Mouse (Mus musculus): Measurements from ENCODE around the gene Myog. TPM values are rescaled to one million over a fixed set of nuclear protein-coding genes. Genes with fewer than 3 reads are reported as not detected.
A peak's percentile ranks its signal among the peaks of the same experiment; 100 is the strongest.

The Myog gene
- total and polyA plus RNA-seq, 2 experiments from 2014 or later, result 0.19 to 0.29 TPM

DNA sequence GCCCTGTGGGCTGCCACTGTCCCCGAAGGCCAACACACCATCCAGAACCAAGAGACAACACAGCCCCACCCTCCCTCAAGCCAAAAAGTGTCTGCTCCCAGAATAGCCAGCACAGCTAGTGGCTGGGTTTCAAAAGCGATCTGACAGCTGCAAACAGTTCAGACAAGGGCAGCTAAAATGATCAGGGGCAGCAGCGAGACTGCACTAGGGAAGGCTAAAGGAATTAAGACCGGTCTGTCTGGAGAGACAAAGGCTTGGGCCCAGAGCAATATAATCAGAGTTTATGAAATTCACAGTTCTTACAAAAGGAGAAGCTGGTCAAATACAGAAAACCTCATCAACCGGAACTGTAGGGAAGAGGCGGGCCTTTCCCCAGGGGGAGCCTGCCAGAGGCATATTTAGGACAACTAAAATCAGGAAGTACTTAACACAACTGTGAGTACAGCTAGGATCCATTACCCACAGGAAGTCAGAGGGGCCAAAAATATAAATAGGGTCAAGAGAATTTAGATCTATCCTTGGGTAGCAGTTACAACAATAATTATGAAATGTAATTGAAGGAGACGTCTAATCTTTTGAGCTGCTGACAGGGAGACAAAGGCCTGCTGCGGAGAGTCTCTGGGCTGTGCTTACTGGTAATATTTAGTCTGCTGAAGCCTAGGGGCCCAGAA lies 12.9 kb downstream of the Myog start:
- Histone ChIP-seq H3K27me3 (ENCODE audit: insufficient read depth, low read length) (peaks cover 8% of the 10 kb centered on the region), H3K36me3 (ENCODE audit: insufficient read depth) (peaks cover 4% of the 10 kb centered on the region; the same call in 1 of the 2 replicates), H3K27ac (ENCODE audit: low read depth, low read length) (peak overlapping the region; percentile 48; the same call in 1 of the 2 replicates), H3K4me3 (ENCODE audit: low read depth, low read length) (no peak overlapping the region), H3K9ac (no peak overlapping the region), H3K4me2 (ENCODE audit: low read depth) (no peak overlapping the region), H3K9me3 (ENCODE audit: low read length) (no peaks in the 10 kb centered on the region), H3K4me1 (ENCODE audit: insufficient read depth) (peaks cover 6% of the 10 kb centered on the region; the same call in 1 of the 2 replicates)
- ATAC-seq, result no peak
- no peak for TF ChIP-seq CTCF (IDR thresholded peaks at IDR 0.05; ENCODE audit: low read depth)
- WGBS, result 28% methylated on average over 8 of the region's 8 CpGs
- DNase-seq, result no peak

DNA sequence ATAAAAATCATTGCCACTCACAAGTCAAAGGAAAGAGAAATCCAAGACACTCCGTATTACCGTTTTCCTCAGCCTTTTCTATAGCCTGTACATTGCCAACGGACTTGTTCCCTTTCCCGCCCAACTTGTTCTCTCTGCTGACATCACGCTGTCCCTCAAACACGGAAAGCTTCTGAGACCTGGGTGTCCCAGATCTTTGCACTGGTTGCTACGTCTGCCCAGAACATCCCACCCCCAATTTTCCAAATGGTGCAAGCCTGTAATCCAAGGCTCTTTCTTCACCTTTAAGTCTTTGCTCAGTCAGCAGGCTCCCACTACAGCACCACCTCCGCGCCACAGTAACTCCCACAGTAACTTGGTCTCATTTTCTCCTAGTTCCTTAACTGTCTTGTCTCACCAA lies 15.2 kb downstream of the Myog start:
- TF ChIP-seq CTCF (IDR thresholded peaks at IDR 0.05; ENCODE audit: low read depth), result no peak
- no peak for ATAC-seq
- 90% methylated on average over 9 of the region's 9 CpGs for WGBS

GRCm38 (mm10) chr1:134307409-134307808 lies 17.6 kb downstream of the Myog start:
- Histone ChIP-seq H3K27me3 (ENCODE audit: insufficient read depth, low read length) (no peaks in the 10 kb centered on the region), H3K4me3 (ENCODE audit: low read depth, low read length) (no peak overlapping the region), H3K27ac (ENCODE audit: low read depth, low read length) (no peak overlapping the region), H3K4me1 (ENCODE audit: insufficient read depth) (no peaks in the 10 kb centered on the region), H3K4me2 (ENCODE audit: low read depth) (no peak overlapping the region), H3K9ac (no peak overlapping the region), H3K9me3 (ENCODE audit: low read length) (no peaks in the 10 kb centered on the region), H3K36me3 (ENCODE audit: insufficient read depth) (peaks cover 14% of the 10 kb centered on the region)
- TF ChIP-seq CTCF (IDR thresholded peaks at IDR 0.05; ENCODE audit: low read depth), result no peak
- 37% methylated on average over 10 of the region's 10 CpGs for WGBS
- no peak for DNase-seq
- no peak for ATAC-seq

More for the DNA sequence above, 15.2 kb downstream of the Myog start:
- Histone ChIP-seq H3K4me1 (ENCODE audit: insufficient read depth) (no peaks in the 10 kb centered on the region), H3K4me3 (ENCODE audit: low read depth, low read length) (no peak overlapping the region), H3K27ac (ENCODE audit: low read depth, low read length) (no peak overlapping the region), H3K9ac (no peak overlapping the region), H3K4me2 (ENCODE audit: low read depth) (no peak overlapping the region), H3K27me3 (ENCODE audit: insufficient read depth, low read length) (peaks cover 3% of the 10 kb centered on the region; the same call in 1 of the 2 replicates), H3K9me3 (ENCODE audit: low read length) (no peaks in the 10 kb centered on the region), H3K36me3 (ENCODE audit: insufficient read depth) (peaks cover 6% of the 10 kb centered on the region)
- no peak for DNase-seq

DNA sequence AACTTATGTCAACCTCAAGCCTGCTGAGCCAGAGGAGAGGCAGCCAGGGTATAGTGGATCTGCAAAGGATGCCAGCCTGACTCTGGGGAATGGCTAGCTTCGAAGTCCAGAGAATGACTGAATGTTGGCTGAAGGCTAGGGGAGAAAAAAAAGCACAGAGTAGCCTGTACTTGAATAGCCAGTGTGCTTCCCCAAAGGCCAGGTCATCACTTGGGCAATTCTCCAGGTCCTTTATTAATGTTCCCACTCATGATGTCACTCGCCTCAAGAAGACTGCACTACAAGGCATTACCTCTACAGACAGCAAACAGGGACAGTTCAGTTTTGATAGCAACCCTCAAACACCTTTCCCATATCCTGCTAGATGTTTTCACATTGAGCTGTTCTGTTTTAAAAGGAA lies 20.5 kb downstream of the Myog start:
- Histone ChIP-seq H3K27ac (ENCODE audit: low read depth, low read length) (no peak overlapping the region), H3K4me3 (ENCODE audit: low read depth, low read length) (no peak overlapping the region), H3K27me3 (ENCODE audit: insufficient read depth, low read length) (no peaks in the 10 kb centered on the region), H3K36me3 (ENCODE audit: insufficient read depth) (peaks cover 21% of the 10 kb centered on the region), H3K4me2 (ENCODE audit: low read depth) (no peak overlapping the region), H3K4me1 (ENCODE audit: insufficient read depth) (no peaks in the 10 kb centered on the region), H3K9me3 (ENCODE audit: low read length) (no peaks in the 10 kb centered on the region), H3K9ac (no peak overlapping the region)
- WGBS, result 80% methylated on average over 2 of the region's 2 CpGs
- no peak for TF ChIP-seq CTCF (IDR thresholded peaks at IDR 0.05; ENCODE audit: low read depth)
- no peak for ATAC-seq
- DNase-seq, result no peak

DNA sequence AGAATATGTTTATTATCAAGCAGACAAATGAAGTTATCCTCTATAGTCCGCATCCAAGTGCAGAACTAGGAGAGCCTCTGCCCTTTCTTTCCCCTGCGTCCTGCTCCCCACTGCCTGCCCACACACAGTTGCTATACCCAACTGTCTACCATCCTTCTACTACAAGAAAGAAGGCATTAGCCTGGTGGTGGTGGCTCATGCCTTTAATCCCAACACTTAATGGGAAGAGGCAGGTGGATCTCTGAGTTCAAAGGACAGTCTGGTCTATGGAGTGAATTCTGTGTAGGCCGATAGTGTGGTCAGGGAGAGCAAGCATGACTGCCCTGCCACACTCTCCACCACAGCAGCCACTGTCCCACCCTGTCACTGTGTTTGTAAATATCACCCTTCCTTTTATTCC lies 20.9 kb downstream of the Myog start:
- 92% methylated on average over 3 of the region's 3 CpGs for WGBS
- Histone ChIP-seq H3K9me3 (ENCODE audit: low read length) (no peaks in the 10 kb centered on the region), H3K9ac (no peak overlapping the region), H3K27me3 (ENCODE audit: insufficient read depth, low read length) (no peaks in the 10 kb centered on the region), H3K4me1 (ENCODE audit: insufficient read depth) (no peaks in the 10 kb centered on the region), H3K4me2 (ENCODE audit: low read depth) (no peak overlapping the region), H3K27ac (ENCODE audit: low read depth, low read length) (no peak overlapping the region), H3K36me3 (ENCODE audit: insufficient read depth) (peaks cover 21% of the 10 kb centered on the region), H3K4me3 (ENCODE audit: low read depth, low read length) (no peak overlapping the region)
- no peak for TF ChIP-seq CTCF (IDR thresholded peaks at IDR 0.05; ENCODE audit: low read depth)
- ATAC-seq, result no peak
- no peak for DNase-seq

DNA sequence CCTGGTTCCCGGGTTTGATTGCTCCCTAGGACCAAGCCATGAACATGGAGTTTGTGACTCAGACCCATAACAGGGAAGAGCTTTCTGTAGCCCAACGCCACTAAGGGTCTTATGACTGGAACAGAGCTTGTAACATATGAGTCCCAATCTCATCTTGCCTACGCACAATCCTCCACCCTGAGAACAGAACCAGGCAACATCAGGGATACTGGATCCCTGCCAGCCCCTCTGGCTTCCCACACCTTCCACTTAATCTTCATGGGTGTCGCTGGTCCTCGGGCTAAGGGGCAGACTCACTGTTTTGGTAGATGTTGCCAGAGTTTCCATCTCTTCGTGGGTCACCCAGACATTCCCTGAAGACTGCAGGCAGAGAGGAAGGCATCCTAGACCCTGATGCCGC lies 22.0 kb downstream of the Myog start:
- Histone ChIP-seq H3K4me1 (ENCODE audit: insufficient read depth) (no peaks in the 10 kb centered on the region), H3K4me2 (ENCODE audit: low read depth) (no peak overlapping the region), H3K27ac (ENCODE audit: low read depth, low read length) (no peak overlapping the region), H3K9ac (no peak overlapping the region), H3K27me3 (ENCODE audit: insufficient read depth, low read length) (no peaks in the 10 kb centered on the region), H3K36me3 (ENCODE audit: insufficient read depth) (peaks cover 29% of the 10 kb centered on the region), H3K9me3 (ENCODE audit: low read length) (no peaks in the 10 kb centered on the region), H3K4me3 (ENCODE audit: low read depth, low read length) (no peak overlapping the region)
- ATAC-seq, result no peak
- DNase-seq, result no peak
- whole genome bisulfite sequencing, result 94% methylated on average over 7 of the region's 7 CpGs
- TF ChIP-seq CTCF (IDR thresholded peaks at IDR 0.05; ENCODE audit: low read depth), result no peak

- ATAC-seq (no peak), DNase-seq (no peak)
- no peak overlapping the region for H3K9ac ChIP-seq
- no peaks in the 10 kb centered on the region for H3K9me3 ChIP-seq (ENCODE audit: low read length)
- no peaks in the 10 kb centered on the region for H3K27me3 ChIP-seq (ENCODE audit: insufficient read depth, low read length)
- no peak overlapping the region for H3K4me3 ChIP-seq (ENCODE audit: low read depth, low read length)
- WGBS, result 85% methylated on average over 5 of the region's 5 CpGs
- no peak overlapping the region for H3K4me2 ChIP-seq (ENCODE audit: low read depth)
- TF ChIP-seq CTCF (IDR thresholded peaks at IDR 0.05; ENCODE audit: low read depth), result no peak
- peaks cover 34% of the 10 kb centered on the region for H3K36me3 ChIP-seq (ENCODE audit: insufficient read depth)
- no peak overlapping the region for H3K27ac ChIP-seq (ENCODE audit: low read depth, low read length)
- 0 out of 2 replicates have a peak, but pooled peaks cover 4% of the 10 kb centered on the region for H3K4me1 ChIP-seq (ENCODE audit: insufficient read depth)
These were observed 25.4 kb downstream of the Myog start for GRCm38 (mm10) chr1:134315181-134315580.

Measured in forebrain, postnatal 0 days (tissue).